Mouse (Mus musculus): ENCODE measurements around the gene Osbpl2.

DNA sequence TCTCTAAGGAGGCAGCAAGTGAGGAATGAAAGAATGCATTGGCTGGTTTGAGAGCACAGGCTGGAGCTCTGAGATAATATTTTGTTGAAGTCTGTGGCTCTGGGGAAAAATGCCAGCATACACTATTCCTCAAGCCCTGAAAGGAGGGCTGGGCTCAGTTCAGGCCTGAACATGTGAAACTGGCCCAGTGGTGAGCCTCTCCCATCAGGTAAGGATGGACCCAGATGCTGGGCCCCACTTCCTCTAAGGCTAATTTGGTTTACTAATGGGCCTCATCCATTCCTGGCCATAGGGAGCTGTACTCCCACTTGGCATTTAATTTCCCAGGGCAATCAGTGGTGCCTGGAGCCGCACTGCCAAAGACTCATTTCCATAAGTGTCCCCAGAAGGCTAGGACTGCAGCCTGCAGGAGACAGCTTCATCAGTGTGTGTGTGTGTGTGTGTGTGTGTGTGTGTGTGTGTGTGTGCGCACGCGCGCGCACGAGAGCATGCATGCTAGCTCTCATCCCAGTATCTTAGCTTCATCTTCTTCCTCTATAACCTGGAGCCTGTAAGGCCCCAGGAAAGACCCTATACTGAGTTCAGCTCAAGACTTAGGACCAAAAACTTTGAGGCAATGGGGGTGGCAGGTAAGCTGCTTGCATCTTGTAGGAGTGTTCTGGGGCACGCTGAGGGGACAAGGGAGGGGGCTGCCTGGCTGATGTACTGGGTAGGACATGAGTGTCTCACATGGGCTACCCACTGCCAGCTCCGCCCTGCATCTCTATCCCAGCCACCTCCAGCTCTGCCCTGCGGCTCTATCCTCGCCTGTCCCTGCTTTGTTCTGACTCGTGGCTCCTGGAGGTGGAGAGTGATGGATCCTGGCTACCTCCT lies 86.2 kb downstream of the Osbpl2 start:
- TF ChIP-seq CTCF (IDR thresholded peaks at IDR 0.05; ENCODE audit: insufficient read depth, low read length) (no peak), POLR2A (IDR thresholded peaks at IDR 0.05; ENCODE audit: borderline replicate concordance, extremely low read depth, low read depth, low read length) (no peak)
